Comparison of ENCODE assay signal across 32 mouse cellular contexts in genomic region chr5:74821969-74822368, GRCm38 (mm10).
DNase-seq lines count a peak whose midpoint lies in the region; ATAC-seq lines count a peak whose summit lies in the region.
"Had no signal": no experiment of that assay in that cellular context is flagged by ENCODE, and none has a peak within 500 bp of the region (broad histone marks: within the 10 kb centered on the region; RNA-seq: fewer than 3 reads in every experiment).

No protein-coding gene starts in this region.

- 0 out of 2 replicates have a peak overlapping the region, but pooled peaks have one; percentile 23 for H3K27ac ChIP-seq in hindbrain, embryonic 12.5 days
- H3K27ac ChIP-seq in hindbrain, embryonic 11.5 days (ENCODE audit: low read depth, low read length): no peak overlapping the region
- H3K27ac ChIP-seq in hindbrain, embryonic 16.5 days (ENCODE audit: low read depth, low read length): no peak overlapping the region
- H3K27ac ChIP-seq: forebrain, embryonic 13.5 days; heart, embryonic 10.5 days; heart, embryonic 15.5 days; kidney, embryonic 15.5 days; liver, embryonic 14.5 days; midbrain, embryonic 10.5 days; neural tube, embryonic 13.5 days had no signal

- H3K9ac ChIP-seq in hindbrain, embryonic 12.5 days: no peak overlapping the region
- no peak overlapping the region for H3K9ac ChIP-seq in hindbrain, embryonic 11.5 days (ENCODE audit: low read depth, low read length)
- H3K9ac ChIP-seq in hindbrain, embryonic 16.5 days (ENCODE audit: low read depth, low read length): no peak overlapping the region
- H3K9ac ChIP-seq: forebrain, embryonic 13.5 days; heart, embryonic 15.5 days; kidney, embryonic 15.5 days; liver, embryonic 14.5 days; lung, embryonic 14.5 days; neural tube, embryonic 13.5 days had no signal

- H3K36me3 ChIP-seq in hindbrain, embryonic 12.5 days: no peaks in the 10 kb centered on the region
- no peaks in the 10 kb centered on the region for H3K36me3 ChIP-seq in hindbrain, embryonic 11.5 days (ENCODE audit: control insufficient read depth, insufficient read depth, low read length)
- H3K36me3 ChIP-seq in hindbrain, embryonic 16.5 days (ENCODE audit: control insufficient read depth, insufficient read depth, low read length): no peaks in the 10 kb centered on the region
- H3K36me3 ChIP-seq: heart, embryonic 10.5 days; heart, embryonic 15.5 days; kidney, embryonic 15.5 days; midbrain, embryonic 10.5 days; neural tube, embryonic 13.5 days had no signal

- no peak overlapping the region for H3K4me2 ChIP-seq in hindbrain, embryonic 12.5 days (replicated peaks)
- no peak overlapping the region for H3K4me2 ChIP-seq in hindbrain, embryonic 11.5 days (replicated peaks; ENCODE audit: low read depth, low read length)
- no peak overlapping the region for H3K4me2 ChIP-seq in hindbrain, embryonic 16.5 days (ENCODE audit: low read length)
- H3K4me2 ChIP-seq: forebrain, embryonic 13.5 days; heart, embryonic 15.5 days; kidney, embryonic 15.5 days; lung, embryonic 14.5 days; neural tube, embryonic 13.5 days had no signal

- no peak for ATAC-seq in hindbrain, embryonic 12.5 days (ENCODE audit: low FRiP score)
- ATAC-seq in hindbrain, embryonic 11.5 days (ENCODE audit: low FRiP score): no peak
- peak; percentile 80 for ATAC-seq in hindbrain, embryonic 16.5 days
- no peak for ATAC-seq in megakaryocyte-erythroid progenitor cell, adult 5-6 weeks (replicated peaks; ENCODE audit: low FRiP score, low TSS enrichment, poor library complexity, severe bottlenecking)
- ATAC-seq: activated CD4-positive, CD25-positive, alpha-beta regulatory T cell, adult 4 months; forebrain, embryonic 13.5 days; midbrain, embryonic 16.5 days had no signal

- H3K4me1 ChIP-seq in hindbrain, embryonic 12.5 days: 0 out of 2 replicates have a peak, but pooled peaks cover 4% of the 10 kb centered on the region
- H3K4me1 ChIP-seq in hindbrain, embryonic 11.5 days (replicated peaks; ENCODE audit: control insufficient read depth, insufficient read depth, low read length): no peaks in the 10 kb centered on the region
- H3K4me1 ChIP-seq in hindbrain, embryonic 16.5 days (ENCODE audit: control insufficient read depth, insufficient read depth, low read depth, low read length): no peaks in the 10 kb centered on the region
- H3K4me1 ChIP-seq: forebrain, embryonic 13.5 days; midbrain, embryonic 10.5 days had no signal

- WGBS in hindbrain, embryonic 12.5 days: 77% methylated on average over 4 of the region's 4 CpGs
- 78% methylated on average over 4 of the region's 4 CpGs for WGBS in hindbrain, embryonic 11.5 days
- 66% methylated on average over 4 of the region's 4 CpGs for WGBS in hindbrain, embryonic 16.5 days

- H3K4me3 ChIP-seq in hindbrain, embryonic 12.5 days: no peak overlapping the region
- H3K4me3 ChIP-seq in hindbrain, embryonic 11.5 days (ENCODE audit: low read depth, low read length): no peak overlapping the region
- H3K4me3 ChIP-seq in hindbrain, embryonic 16.5 days (ENCODE audit: low read length): no peak overlapping the region
- H3K4me3 ChIP-seq: forebrain, embryonic 13.5 days; heart, embryonic 10.5 days; heart, embryonic 15.5 days; kidney, embryonic 15.5 days; midbrain, embryonic 10.5 days; myocyte; neural tube, embryonic 13.5 days had no signal

- H3K9me3 ChIP-seq in hindbrain, embryonic 12.5 days (replicated peaks): no peaks in the 10 kb centered on the region
- no peaks in the 10 kb centered on the region for H3K9me3 ChIP-seq in hindbrain, embryonic 11.5 days (ENCODE audit: control insufficient read depth, low read length)
- H3K9me3 ChIP-seq in hindbrain, embryonic 16.5 days (ENCODE audit: control insufficient read depth, low read length): no peaks in the 10 kb centered on the region
- H3K9me3 ChIP-seq: forebrain, embryonic 13.5 days; heart, embryonic 10.5 days; heart, embryonic 15.5 days; kidney, embryonic 15.5 days; midbrain, embryonic 10.5 days; neural tube, embryonic 13.5 days had no signal

- H3K27me3 ChIP-seq in hindbrain, embryonic 12.5 days: no peaks in the 10 kb centered on the region
- no peaks in the 10 kb centered on the region for H3K27me3 ChIP-seq in hindbrain, embryonic 11.5 days (ENCODE audit: control insufficient read depth, insufficient read depth, low read length)
- H3K27me3 ChIP-seq in hindbrain, embryonic 16.5 days (replicated peaks; ENCODE audit: control insufficient read depth, insufficient read depth, low read length): no peaks in the 10 kb centered on the region
- H3K27me3 ChIP-seq: forebrain, embryonic 13.5 days; kidney, embryonic 15.5 days; neural tube, embryonic 13.5 days had no signal

- DNase-seq in hindbrain, embryonic 11.5 days (ENCODE audit: low spot score): no peak
- DNase-seq in 3T3-L1 (ENCODE audit: low read depth, low spot score): peak; percentile 35
- DNase-seq in brain, adult 2 months (ENCODE audit: low read depth, low spot score): peak; percentile 22
- no peak for DNase-seq in left cerebral cortex, adult 9 months (ENCODE audit: low spot score in 2 of 2)
- DNase-seq: adrenal gland, adult 2 months; adrenal gland, postnatal 36 days; B cell, adult 2 months; cerebellum, adult 9-10 months; gastrocnemius, postnatal 25 days; heart, adult 11 months; heart, postnatal 36 days; kidney, adult 11 months; kidney, postnatal 36 days; liver; lung, embryonic 14.5 days; lung, postnatal 14 days; retina, postnatal 1 day; right cerebral cortex, postnatal 14 days; thymus, postnatal 14 days had no signal

Comparison
In these comparisons a context has a peak if more than half of its experiments do, and no peak if none do; other contexts are left out.
1. DNase-seq: peak in 3T3-L1 (single experiment) and brain, adult 2 months (single experiment); none in hindbrain, embryonic 11.5 days (single experiment) and left cerebral cortex, adult 9 months (0 of 2).